Mouse (Mus musculus): ENCODE results near the gene Gabarapl2.

DNA sequence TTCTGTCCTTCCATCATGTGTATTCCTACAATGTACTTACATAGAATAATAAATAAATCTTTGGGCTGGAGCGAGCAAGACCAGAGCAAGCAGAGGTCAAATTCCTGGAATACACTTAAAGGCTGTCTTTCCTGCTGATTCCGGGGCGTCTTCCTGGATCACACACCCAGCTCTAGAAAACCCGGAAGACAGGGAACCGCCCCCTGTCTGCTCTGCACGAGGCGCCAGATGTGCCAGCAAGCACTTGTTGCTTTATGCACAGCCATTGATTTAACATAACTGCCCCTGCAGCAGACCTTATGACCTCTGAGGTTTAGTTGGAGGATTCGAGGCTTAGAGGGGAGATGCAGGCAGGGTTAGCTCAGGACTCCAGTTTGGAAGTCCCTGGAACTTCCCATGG is 48.5 kb upstream of the Gabarapl2 start:
- no peak for TF ChIP-seq CTCF (IDR thresholded peaks at IDR 0.05; ENCODE audit: extremely low read depth, insufficient read depth, low read length)
- TF ChIP-seq POLR2A (IDR thresholded peaks at IDR 0.05; ENCODE audit: extremely low read depth, insufficient read depth, low read length) = no peak

All from cortical plate, adult 2 months (tissue).